ENCODE assay signal across 8 mouse cellular contexts in the genomic region with DNA sequence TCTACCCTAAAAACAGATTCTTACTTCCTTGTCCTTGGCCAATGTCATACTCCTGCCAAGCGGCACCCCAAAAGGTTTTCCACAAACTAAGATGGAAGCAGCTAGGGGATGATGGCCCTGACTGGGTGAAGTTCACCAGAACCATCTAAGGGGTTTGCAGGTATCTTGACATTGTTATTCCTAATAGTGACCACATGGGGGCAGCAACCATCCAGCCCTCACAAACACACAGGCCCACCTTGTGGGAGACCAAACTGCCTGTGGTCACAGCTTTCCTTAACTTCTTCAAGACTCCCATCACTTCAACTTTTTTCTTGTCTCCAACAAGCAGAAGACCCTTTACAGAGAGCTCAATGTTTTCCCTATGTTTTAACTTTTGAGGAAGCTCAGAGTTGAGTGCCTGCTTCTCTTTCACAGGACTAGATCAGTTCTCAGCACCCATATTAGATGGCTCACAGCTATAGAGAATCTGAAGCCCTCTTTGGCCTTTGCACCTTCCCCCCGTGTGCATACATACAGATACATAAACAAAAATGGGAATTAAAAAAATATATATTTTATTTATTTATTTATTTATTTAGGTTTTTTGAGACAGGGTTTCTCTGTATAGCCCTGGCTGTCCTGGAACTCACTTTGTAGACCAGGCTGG. TPM values are rescaled to one million over a fixed set of nuclear protein-coding genes. Genes with fewer than 3 reads are reported as not detected.
DNase-seq lines count a peak whose midpoint lies in the region; ATAC-seq lines count a peak whose summit lies in the region.

No protein-coding gene starts in this region.

- peak; percentile 59; the same call in 1 of the 2 replicates for ATAC-seq in hindbrain, embryonic 14.5 days (ENCODE audit: low FRiP score)
- peak; percentile 37; the same call in 1 of the 2 replicates for ATAC-seq in liver, embryonic 12.5 days
- peak; percentile 61; the same call in 1 of the 2 replicates for ATAC-seq in neural tube, embryonic 11.5 days (ENCODE audit: insufficient read depth, low FRiP score, low TSS enrichment)

- H3K9ac ChIP-seq in hindbrain, embryonic 14.5 days = no peak overlapping the region
- no peak overlapping the region for H3K9ac ChIP-seq in liver, embryonic 12.5 days
- H3K9ac ChIP-seq in neural tube, embryonic 11.5 days (ENCODE audit: low read length) = no peak overlapping the region

- peak; percentile 86 for DNase-seq in heart, adult 11 months
- DNase-seq in heart, adult 8-10 months (ENCODE audit: low spot score) = no peak
- peak; percentile 83 for DNase-seq in NIH3T3 (ENCODE audit: low read depth)
- DNase-seq in embryonic facial prominence, embryonic 10.5 days (ENCODE audit: low spot score) = peak; percentile 61
- peak; percentile 69 for DNase-seq in hindbrain, embryonic 14.5 days (ENCODE audit: low spot score)
- DNase-seq in neural tube, embryonic 11.5 days (ENCODE audit: low spot score) = peak; percentile 57
- DNase-seq in gastrocnemius, postnatal 14 days = no peak

- no peaks in the 10 kb centered on the region for H3K36me3 ChIP-seq in embryonic facial prominence, embryonic 10.5 days (replicated peaks)
- H3K36me3 ChIP-seq in hindbrain, embryonic 14.5 days (replicated peaks; ENCODE audit: control insufficient read depth, insufficient read depth) = no peaks in the 10 kb centered on the region
- H3K36me3 ChIP-seq in liver, embryonic 12.5 days = no peaks in the 10 kb centered on the region; the same call in 1 of the 2 replicates
- H3K36me3 ChIP-seq in neural tube, embryonic 11.5 days (ENCODE audit: control insufficient read depth, insufficient read depth, low read length) = no peaks in the 10 kb centered on the region

- intact Hi-C loops in gastrocnemius, postnatal 14 days (cut with DNase I; ENCODE audit: low total_unique reads) = loop anchor here (2.0 kb wide), 1 partner anchor 55 kb away; no protein-coding TSS in a partner anchor

- no peak overlapping the region for H3K27ac ChIP-seq in embryonic facial prominence, embryonic 10.5 days (replicated peaks)
- H3K27ac ChIP-seq in hindbrain, embryonic 14.5 days = no peak overlapping the region
- no peak overlapping the region for H3K27ac ChIP-seq in liver, embryonic 12.5 days
- H3K27ac ChIP-seq in neural tube, embryonic 11.5 days (ENCODE audit: low read depth, low read length) = no peak overlapping the region

- H3K27me3 ChIP-seq in embryonic facial prominence, embryonic 10.5 days (replicated peaks; ENCODE audit: low read depth, poor library complexity, severe bottlenecking) = no peaks in the 10 kb centered on the region
- H3K27me3 ChIP-seq in hindbrain, embryonic 14.5 days (ENCODE audit: control insufficient read depth, insufficient read depth, low read length) = no peaks in the 10 kb centered on the region
- no peaks in the 10 kb centered on the region for H3K27me3 ChIP-seq in liver, embryonic 12.5 days (replicated peaks)
- H3K27me3 ChIP-seq in neural tube, embryonic 11.5 days (ENCODE audit: control insufficient read depth, insufficient read depth, low read length) = no peaks in the 10 kb centered on the region

- WGBS in embryonic facial prominence, embryonic 10.5 days = 56% methylated on average over 2 of the region's 2 CpGs
- 44% methylated on average over 2 of the region's 2 CpGs for WGBS in hindbrain, embryonic 14.5 days
- WGBS in liver, embryonic 12.5 days (ENCODE audit: insufficient replicate concordance) = 20% methylated on average over 2 of the region's 2 CpGs
- WGBS in neural tube, embryonic 11.5 days = 42% methylated on average over 2 of the region's 2 CpGs

- no peaks in the 10 kb centered on the region for H3K4me1 ChIP-seq in embryonic facial prominence, embryonic 10.5 days
- no peaks in the 10 kb centered on the region for H3K4me1 ChIP-seq in hindbrain, embryonic 14.5 days (replicated peaks; ENCODE audit: control insufficient read depth, insufficient read depth, low read length)
- H3K4me1 ChIP-seq in liver, embryonic 12.5 days = no peaks in the 10 kb centered on the region
- H3K4me1 ChIP-seq in neural tube, embryonic 11.5 days (ENCODE audit: control insufficient read depth, insufficient read depth, low read length) = no peaks in the 10 kb centered on the region

- H3K4me3 ChIP-seq in embryonic facial prominence, embryonic 10.5 days = no peak overlapping the region
- no peak overlapping the region for H3K4me3 ChIP-seq in hindbrain, embryonic 14.5 days (replicated peaks; ENCODE audit: low read length)
- H3K4me3 ChIP-seq in liver, embryonic 12.5 days = no peak overlapping the region
- no peak overlapping the region for H3K4me3 ChIP-seq in neural tube, embryonic 11.5 days (ENCODE audit: low read depth, low read length)

- no peak overlapping the region for H3K4me2 ChIP-seq in hindbrain, embryonic 14.5 days (replicated peaks)
- no peak overlapping the region for H3K4me2 ChIP-seq in liver, embryonic 12.5 days
- no peak overlapping the region for H3K4me2 ChIP-seq in neural tube, embryonic 11.5 days (ENCODE audit: low read depth)

- peaks cover 3% of the 10 kb centered on the region; the same call in 1 of the 2 replicates for H3K9me3 ChIP-seq in embryonic facial prominence, embryonic 10.5 days
- no peaks in the 10 kb centered on the region for H3K9me3 ChIP-seq in hindbrain, embryonic 14.5 days (ENCODE audit: control insufficient read depth, low read length)
- no peaks in the 10 kb centered on the region; the same call in 1 of the 2 replicates for H3K9me3 ChIP-seq in liver, embryonic 12.5 days (replicated peaks)
- H3K9me3 ChIP-seq in neural tube, embryonic 11.5 days (ENCODE audit: control insufficient read depth, low read length) = no peaks in the 10 kb centered on the region

RNA-seq across cellular contexts. Expression of a gene that starts 21.6 kb away (rescaled TPM):
- total RNA-seq in heart, adult 8-10 months (2022) = 10 to 100 TPM; 22.7 to 42.3 (median 25.8) TPM
- 59.7 and 61.2 TPM in 2 replicates for polyA plus RNA-seq in embryonic facial prominence, embryonic 10.5 days (2016; fragmentation: Nextera tagmentation; extraction: Ambion mirVana)
- 34.8 and 37.9 TPM in 2 replicates for polyA plus RNA-seq in hindbrain, embryonic 14.5 days (2014; fragmentation: Nextera tagmentation; extraction: Ambion mirVana)
- polyA plus RNA-seq in liver, embryonic 12.5 days (2016; fragmentation: Nextera tagmentation; extraction: Ambion mirVana) = 29.0 and 32.8 TPM in 2 replicates
- 48.9 and 49.3 TPM in 2 replicates for polyA plus RNA-seq in neural tube, embryonic 11.5 days (2014; fragmentation: Nextera tagmentation; extraction: Ambion mirVana)
- total RNA-seq in gastrocnemius, postnatal 14 days (2021) = 10 to 100 TPM; 26.0 to 28.3 TPM

RNA-seq across cellular contexts. Expression of a gene that starts 21.6 kb away (rescaled TPM):
- total RNA-seq in heart, adult 8-10 months (2022) = 10 to 100 TPM; 56.1 to 73.8 (median 57.0) TPM
- polyA plus RNA-seq in embryonic facial prominence, embryonic 10.5 days (2016; fragmentation: Nextera tagmentation; extraction: Ambion mirVana) = 96.0 and 96.3 TPM in 2 replicates
- polyA plus RNA-seq in hindbrain, embryonic 14.5 days (2014; fragmentation: Nextera tagmentation; extraction: Ambion mirVana) = 61.4 and 63.6 TPM in 2 replicates
- 113 and 123 TPM in 2 replicates for polyA plus RNA-seq in liver, embryonic 12.5 days (2016; fragmentation: Nextera tagmentation; extraction: Ambion mirVana)
- 67.9 and 72.0 TPM in 2 replicates for polyA plus RNA-seq in neural tube, embryonic 11.5 days (2014; fragmentation: Nextera tagmentation; extraction: Ambion mirVana)
- total RNA-seq in gastrocnemius, postnatal 14 days (2021) = 10 to 100 TPM; 51.6 to 51.9 TPM

RNA-seq across cellular contexts. Expression of a gene that starts 27.9 kb away (rescaled TPM):
- 1 to 10 TPM; 6.6 to 9.3 (median 8.3) TPM for total RNA-seq in heart, adult 8-10 months (2022)
- 117 and 130 TPM in 2 replicates for polyA plus RNA-seq in embryonic facial prominence, embryonic 10.5 days (2016; fragmentation: Nextera tagmentation; extraction: Ambion mirVana)
- polyA plus RNA-seq in hindbrain, embryonic 14.5 days (2014; fragmentation: Nextera tagmentation; extraction: Ambion mirVana) = 387 and 408 TPM in 2 replicates
- 15.0 and 16.8 TPM in 2 replicates for polyA plus RNA-seq in liver, embryonic 12.5 days (2016; fragmentation: Nextera tagmentation; extraction: Ambion mirVana)
- 213 and 214 TPM in 2 replicates for polyA plus RNA-seq in neural tube, embryonic 11.5 days (2014; fragmentation: Nextera tagmentation; extraction: Ambion mirVana)
- 1 to 10 TPM; 3.5 to 4.3 TPM for total RNA-seq in gastrocnemius, postnatal 14 days (2021)

RNA-seq across cellular contexts. Expression of a gene that starts 31.7 kb away (rescaled TPM):
- total RNA-seq in heart, adult 8-10 months (2022) = 10 to 100 TPM; 70.8 to 76.2 (median 72.2) TPM
- polyA plus RNA-seq in embryonic facial prominence, embryonic 10.5 days (2016; fragmentation: Nextera tagmentation; extraction: Ambion mirVana) = 116 and 120 TPM in 2 replicates
- polyA plus RNA-seq in hindbrain, embryonic 14.5 days (2014; fragmentation: Nextera tagmentation; extraction: Ambion mirVana) = 65.5 and 74.9 TPM in 2 replicates
- 90.2 and 90.5 TPM in 2 replicates for polyA plus RNA-seq in liver, embryonic 12.5 days (2016; fragmentation: Nextera tagmentation; extraction: Ambion mirVana)
- polyA plus RNA-seq in neural tube, embryonic 11.5 days (2014; fragmentation: Nextera tagmentation; extraction: Ambion mirVana) = 103 and 113 TPM in 2 replicates
- total RNA-seq in gastrocnemius, postnatal 14 days (2021) = 10 to 100 TPM; 64.1 to 66.7 TPM

RNA-seq across cellular contexts. Expression of a gene that starts 40.6 kb away (rescaled TPM):
- total RNA-seq in heart, adult 8-10 months (2022) = 100 to 1,000 TPM in 3 of 4 experiments, 10 to 100 TPM in 1; 85.5 to 115 (median 106) TPM
- 27.5 and 28.6 TPM in 2 replicates for polyA plus RNA-seq in embryonic facial prominence, embryonic 10.5 days (2016; fragmentation: Nextera tagmentation; extraction: Ambion mirVana)
- 55.3 and 57.5 TPM in 2 replicates for polyA plus RNA-seq in hindbrain, embryonic 14.5 days (2014; fragmentation: Nextera tagmentation; extraction: Ambion mirVana)
- polyA plus RNA-seq in liver, embryonic 12.5 days (2016; fragmentation: Nextera tagmentation; extraction: Ambion mirVana) = 20.2 and 20.9 TPM in 2 replicates
- 23.7 and 28.5 TPM in 2 replicates for polyA plus RNA-seq in neural tube, embryonic 11.5 days (2014; fragmentation: Nextera tagmentation; extraction: Ambion mirVana)
- total RNA-seq in gastrocnemius, postnatal 14 days (2021) = 10 to 100 TPM; 55.3 to 65.1 TPM

Comparison
In these comparisons a context has a peak if more than half of its experiments do, and no peak if none do; other contexts are left out.
1. DNase-seq: peak in heart, adult 11 months (single experiment), NIH3T3 (single experiment), embryonic facial prominence, embryonic 10.5 days (single experiment), hindbrain, embryonic 14.5 days (single experiment) and neural tube, embryonic 11.5 days (single experiment); none in heart, adult 8-10 months (single experiment) and gastrocnemius, postnatal 14 days (single experiment).
2. Peak in every context shown above with its lines, with median percentiles within 50 percentile points of each other: ATAC-seq.